Mouse (Mus musculus): ENCODE data around the gene Ptger1.

Gene Ptger1

DNA sequence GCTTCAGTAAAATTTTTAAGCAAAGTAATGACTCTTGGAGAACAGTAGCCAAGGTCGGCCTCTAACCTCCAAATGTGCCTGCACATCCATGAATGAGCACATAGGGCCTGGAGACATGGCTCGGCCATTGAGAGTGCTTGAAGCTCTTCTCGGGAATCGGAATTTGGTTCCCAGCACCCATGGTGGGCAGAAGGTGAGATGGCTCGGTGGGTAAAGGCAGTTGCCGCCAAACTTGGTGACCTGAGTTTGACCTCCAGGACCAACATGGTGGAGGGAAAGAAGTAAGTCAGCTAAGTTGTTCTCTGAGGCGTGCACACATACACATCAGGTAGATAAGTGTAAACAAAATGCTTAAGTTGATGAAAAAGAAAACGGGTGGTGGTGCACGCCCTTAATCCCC, 10.4 kb upstream of the Ptger1 start:
- DNase-seq (ENCODE audit: low read depth, low spot score) = no peak

DNA sequence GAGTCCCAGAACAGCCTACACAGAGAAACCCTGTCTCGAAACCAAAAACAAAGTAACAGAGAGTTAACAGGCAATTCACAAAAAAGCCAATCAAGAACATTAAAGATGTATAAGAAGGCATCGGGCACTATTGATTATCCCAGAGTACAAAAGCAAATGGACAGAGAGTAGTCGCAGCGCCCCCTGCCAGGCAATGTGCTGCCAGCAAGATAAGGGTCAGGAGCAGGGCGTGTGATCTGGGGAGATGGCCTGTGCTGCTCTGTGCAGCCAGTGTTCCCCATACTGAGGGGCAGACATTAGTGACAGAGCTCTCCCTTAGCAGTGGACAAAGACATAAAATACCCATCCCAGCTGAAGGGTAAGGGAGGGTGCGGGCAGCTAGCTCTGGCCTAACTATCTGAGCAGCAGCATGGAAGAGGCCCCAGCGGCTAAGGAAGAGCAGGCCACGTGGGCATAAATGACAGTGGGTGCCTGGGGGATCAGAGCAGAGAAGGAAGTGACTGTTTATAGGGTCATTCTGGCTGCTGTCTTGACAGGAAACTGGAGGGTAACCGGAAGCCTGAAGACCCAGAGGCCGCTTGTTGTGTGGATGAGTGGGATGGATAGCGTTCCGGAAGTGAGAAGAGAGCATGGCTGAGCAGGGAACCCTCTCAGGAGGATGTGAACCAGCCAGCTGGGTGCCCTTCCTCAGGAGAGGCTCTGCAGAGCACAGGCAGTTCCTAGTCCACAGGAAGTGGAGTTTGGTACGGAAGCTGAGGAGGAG, 9.8 kb upstream of the Ptger1 start:
- DNase-seq (ENCODE audit: low read depth, low spot score) = no peak

DNA sequence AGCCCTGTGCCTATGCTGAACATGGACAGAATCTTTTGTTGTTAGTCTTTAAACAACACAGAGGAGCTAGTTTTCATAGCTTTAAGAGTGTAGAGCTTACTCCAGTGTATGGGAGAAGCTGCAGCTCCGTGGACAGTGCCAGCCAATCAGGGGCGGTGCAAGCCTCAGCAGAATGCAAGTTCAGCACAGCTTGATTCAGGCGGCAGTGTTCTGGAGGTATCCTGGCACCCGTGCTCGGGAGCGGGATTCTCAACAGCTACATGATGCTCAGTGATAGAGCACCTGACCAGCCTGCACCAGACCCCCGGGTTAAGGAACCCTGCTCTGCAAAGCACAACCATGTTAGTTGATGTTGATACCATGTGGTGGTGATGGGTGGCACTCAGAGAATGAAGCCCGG, 5.9 kb upstream of the Ptger1 start:
- DNase-seq (ENCODE audit: low read depth, low spot score) = no peak

DNA sequence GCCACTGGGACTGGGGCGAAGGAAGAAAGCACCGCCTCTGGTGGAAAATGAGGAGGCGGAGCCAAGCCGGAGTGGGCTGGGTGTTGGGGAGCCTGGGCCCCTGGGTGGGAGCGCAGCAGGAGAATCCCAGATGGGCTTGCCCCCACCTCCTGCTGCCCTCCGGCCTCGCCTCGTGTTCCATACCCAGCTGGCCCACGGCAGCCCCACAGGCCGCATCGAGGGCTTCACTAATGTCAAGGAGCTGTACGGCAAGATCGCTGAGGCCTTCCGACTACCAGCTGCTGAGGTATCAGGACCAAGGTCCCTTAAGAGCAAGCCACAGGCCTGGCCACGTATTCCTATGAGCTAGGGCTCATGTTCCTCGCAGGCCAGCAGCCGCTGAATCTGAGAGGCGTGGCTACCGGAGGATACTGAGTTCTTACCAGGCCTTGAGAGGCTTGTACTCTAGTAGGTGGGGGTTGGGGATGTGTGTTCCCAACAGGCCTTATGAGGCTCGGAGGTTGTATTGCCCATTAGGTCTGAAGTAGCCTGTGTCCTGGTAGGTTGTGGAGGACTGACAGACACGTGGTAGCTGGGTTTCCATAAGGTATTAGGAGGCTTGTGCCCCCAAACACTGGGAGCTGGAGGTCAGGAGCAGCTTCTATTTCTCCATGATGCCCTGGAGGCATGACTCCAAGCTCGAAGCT, 5.3 kb upstream of the Ptger1 start:
- DNase-seq (ENCODE audit: low read depth, low spot score) = no peak

DNA sequence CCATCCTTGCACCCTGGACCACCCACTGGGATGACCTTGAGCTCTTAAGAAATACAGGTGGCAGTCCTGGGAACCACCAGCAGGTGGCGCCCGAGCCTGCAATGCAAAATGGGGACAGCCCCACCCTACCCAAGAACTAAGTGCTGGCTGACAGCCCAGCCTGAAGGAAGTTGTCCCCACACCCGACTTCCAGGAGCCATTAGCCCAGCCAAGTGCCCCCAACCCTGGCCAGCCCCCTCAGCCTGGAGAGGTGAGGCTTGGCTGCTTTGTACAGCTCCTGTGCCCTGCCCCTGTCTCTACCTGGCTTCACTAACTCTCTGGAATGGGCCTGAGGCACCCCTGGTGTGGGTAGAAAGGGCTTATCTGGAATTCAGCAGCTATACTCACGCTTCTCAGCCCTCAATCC, 4.1 kb upstream of the Ptger1 start:
- peak; percentile 87 for DNase-seq (ENCODE audit: low read depth, low spot score)

DNA sequence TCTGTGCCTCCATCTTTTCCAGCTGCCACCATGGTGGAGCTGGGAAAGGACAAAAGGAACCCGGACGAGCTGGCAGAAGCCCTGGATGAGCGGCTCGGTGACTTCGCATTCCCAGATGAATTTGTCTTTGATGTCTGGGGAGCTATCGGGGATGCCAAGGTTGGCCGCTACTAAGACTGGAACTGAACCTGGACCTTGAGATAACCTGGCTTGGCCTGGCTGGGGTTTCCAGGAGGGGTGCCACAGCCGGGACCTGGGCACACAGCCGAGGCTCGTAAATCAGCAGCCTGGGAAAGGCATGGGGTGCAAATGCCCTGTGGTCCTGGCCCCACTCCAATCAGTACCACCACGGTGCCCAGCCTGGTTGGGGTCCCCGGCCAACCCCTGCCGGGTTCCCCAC, 2.4 kb upstream of the Ptger1 start:
- DNase-seq (ENCODE audit: low read depth, low spot score) = no peak

DNA sequence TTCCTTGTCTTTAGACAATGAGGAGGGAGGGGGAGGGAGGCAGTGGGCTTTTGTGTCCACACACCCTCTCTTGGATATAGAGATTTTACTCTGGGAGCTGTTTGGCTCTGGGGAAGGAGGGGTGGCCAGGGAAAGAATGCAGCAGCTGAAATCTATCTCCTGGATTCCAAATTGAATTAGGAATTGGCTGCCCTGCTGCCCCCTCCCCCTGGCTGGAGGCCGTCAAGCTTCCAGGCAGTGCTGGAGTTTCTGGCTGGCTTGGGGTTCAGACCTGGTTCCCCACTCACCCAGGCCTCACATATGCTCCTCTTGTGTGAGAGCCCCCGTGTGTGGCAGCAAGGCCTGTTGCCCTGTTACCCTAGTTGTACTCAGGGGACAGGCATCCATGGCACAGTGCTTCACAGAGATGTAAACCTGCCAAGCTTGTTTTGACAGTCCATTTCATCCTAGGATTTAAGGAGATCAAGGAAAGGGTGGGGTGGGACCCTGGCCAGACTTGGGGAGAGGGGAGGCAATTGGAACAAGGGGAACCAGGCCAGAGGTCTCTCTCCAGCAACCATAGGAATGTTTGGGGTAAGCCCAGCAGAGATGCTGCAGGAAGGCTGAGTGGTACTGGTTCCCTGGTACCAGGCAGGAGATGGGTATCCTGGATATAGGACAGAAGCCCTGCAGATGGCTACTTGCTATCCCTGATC, 1.4 kb upstream of the Ptger1 start:
- no peak for DNase-seq (ENCODE audit: low read depth, low spot score)

DNA sequence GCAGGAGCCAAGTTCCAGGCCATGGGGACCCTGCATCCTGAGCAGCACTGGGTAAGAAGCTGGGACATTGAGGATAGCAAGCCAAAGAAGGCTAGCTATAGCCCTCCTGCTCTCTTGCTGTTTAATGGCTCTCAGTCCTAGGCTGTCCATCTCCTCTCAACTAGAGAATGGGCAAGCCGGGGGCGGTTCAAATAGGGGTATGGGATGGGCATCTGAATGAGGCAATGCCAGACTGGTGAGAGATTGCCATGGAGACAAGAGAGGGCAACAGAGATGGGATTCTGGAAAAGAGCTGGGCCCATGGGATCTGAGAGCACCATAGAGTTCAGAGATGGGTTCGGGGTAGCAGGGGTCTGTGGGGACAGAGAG, 372 bp downstream of the Ptger1 start:
- DNase-seq (ENCODE audit: low read depth, low spot score) = no peak

DNA sequence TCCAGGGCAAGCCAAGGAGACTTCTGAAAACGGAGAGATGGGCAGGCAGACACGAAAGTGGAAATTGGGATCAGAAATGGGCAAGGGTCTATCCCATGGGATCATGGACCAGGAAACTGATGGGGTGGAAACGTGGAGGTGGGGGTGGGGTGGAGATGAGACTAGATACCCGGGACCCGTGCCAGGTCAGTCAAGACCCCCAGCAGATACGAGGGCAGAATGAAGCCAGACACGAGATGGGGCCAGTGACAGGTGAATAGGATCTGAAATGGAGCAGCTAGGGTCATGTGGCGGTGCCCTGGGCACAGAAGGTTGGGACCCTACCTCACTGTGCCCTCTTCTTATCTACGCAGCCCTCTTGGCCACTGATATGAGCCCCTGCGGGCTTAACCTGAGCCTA, 1.0 kb downstream of the Ptger1 start:
- DNase-seq (ENCODE audit: low read depth, low spot score) = no peak

DNA sequence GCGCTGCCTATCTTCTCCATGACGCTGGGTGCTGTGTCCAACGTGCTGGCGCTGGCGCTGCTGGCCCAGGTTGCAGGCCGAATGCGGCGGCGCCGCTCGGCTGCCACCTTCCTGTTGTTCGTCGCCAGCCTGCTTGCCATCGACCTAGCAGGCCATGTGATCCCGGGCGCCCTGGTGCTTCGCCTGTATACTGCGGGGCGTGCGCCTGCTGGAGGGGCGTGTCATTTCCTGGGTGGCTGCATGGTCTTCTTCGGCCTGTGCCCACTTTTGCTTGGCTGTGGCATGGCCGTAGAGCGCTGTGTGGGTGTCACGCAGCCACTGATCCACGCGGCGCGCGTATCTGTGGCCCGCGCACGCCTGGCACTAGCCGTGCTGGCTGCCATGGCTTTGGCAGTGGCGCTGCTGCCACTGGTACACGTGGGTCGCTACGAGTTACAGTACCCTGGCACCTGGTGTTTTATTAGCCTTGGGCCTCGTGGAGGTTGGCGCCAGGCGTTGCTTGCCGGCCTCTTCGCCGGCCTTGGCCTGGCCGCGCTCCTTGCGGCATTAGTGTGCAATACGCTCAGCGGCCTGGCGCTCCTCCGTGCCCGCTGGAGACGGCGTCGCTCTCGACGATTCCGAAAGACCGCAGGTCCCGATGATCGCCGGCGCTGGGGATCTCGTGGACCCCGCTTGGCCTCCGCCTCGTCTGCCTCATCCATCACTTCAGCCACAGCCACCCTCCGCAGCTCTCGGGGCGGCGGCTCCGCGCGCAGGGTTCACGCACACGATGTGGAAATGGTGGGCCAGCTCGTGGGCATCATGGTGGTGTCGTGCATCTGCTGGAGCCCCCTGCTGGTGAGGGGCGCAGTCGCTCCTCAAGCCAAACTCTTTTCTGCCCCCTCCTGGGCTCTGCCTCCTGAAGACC, 1.8 kb downstream of the Ptger1 start:
- DNase-seq (ENCODE audit: low read depth, low spot score) = peak; percentile 88

DNA sequence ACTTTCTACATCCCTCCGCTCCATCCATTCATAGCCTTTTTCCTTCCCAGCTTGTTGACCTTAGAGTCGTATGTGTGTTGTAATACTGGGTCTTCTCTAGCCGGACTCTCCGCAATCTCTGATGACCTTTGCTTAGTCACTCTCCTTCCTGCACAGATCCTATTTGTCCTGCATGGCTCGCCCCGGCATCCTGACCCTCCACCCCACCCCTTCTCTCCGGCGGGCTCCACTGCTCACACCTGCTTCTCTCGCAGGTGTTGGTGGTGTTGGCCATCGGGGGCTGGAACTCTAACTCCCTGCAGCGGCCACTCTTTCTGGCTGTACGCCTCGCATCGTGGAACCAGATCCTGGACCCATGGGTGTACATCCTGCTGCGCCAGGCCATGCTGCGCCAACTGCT, 2.5 kb downstream of the Ptger1 start:
- DNase-seq (ENCODE audit: low read depth, low spot score) = no peak

DNA sequence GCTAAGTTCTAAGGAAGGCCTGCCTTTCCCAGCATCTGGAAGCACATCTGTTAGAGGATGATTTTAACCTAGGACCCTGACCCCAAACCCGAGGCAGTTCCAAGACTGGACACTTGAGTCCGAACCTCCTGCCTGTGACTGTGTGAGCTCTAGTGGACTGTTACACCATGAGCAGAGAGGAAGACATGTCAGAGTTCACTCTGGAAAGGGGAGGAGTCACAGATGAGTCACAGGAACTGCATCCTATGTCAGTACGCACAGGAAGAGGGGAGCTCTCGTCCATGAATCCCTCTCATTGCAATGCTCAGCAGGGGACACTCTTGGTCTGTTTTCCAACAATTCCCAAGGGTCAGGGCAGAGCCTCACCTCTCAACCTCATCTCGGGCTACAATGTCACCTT, 6.5 kb downstream of the Ptger1 start:
- no peak for DNase-seq (ENCODE audit: low read depth, low spot score)

DNA sequence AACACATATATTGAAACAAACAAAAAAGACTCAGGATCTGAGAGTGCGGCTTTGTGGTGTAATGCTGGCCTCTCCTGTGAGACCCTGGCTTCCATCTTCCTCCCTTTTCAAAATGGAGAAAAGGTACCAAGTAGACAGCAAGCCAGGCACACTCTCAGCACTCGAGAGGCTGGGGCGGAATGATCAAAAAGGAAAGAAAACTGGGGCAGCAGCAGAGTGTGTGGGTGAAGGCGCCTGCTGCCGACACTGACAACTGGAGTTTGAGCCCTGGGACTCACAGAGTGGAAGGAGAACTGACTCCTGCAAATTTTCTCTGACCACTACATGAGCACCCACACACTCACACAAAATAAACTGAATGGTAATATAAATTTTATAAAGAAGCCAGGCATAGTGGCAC, 8.0 kb downstream of the Ptger1 start:
- no peak for DNase-seq (ENCODE audit: low read depth, low spot score)

DNA sequence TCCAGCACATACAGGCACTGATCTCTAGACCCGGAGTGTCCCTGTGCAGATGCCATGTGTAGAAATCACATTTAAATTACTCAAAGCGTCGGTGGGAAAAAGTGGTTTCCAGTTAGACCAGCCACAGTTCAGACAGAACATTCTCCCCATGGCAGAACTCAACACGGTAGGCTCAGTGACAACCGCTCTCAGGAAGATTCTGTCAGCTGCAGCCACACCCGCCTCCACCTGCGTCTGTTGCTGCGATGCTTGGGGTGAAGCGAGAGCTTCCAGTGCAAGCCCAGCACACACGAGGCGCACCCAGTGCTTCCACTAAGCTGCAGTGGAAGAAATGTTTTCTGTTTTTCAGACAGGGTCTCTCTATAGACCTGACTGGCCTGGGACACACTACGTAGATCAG, 13.4 kb downstream of the Ptger1 start:
- DNase-seq (ENCODE audit: low read depth, low spot score) = no peak

DNA sequence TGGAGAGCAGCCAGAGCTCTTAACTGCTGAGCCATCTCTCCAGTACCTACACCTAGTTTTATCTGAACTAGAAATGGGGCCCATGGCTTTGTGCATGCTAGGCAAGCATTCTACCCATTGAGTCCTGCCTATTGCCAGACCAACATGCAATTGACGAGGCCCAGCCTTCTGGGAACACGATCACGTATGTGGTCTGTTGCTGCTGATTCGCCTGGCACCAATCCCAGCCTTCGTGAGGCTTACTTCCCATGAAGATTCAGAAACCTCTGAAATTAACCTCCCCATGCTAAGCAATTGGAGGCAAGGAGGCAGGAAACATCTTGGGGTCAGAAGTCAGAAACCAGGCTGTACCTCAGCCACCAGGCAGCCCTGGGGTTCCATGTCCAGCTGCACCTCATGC, 14.1 kb downstream of the Ptger1 start:
- DNase-seq (ENCODE audit: low read depth, low spot score) = no peak

DNA sequence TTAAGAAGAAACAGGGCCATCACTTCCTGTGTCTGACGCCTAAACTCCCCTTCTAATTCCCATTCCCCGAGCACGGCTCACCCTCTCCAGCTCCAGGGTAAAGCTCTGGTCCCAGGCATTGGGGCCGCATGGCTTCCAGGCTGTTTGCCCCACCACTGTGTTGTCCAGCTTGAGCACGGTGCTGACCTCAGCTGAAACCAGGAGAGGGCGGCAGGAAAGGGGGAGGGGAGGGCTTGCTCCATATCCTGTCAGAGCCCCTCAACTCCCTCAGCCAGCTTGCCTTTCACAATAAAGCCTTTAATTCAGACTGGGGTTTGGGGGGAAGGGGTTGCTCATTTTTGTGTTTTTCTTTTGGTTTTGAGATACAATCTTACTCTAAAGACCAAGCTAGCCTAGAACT, 14.6 kb downstream of the Ptger1 start:
- no peak for DNase-seq (ENCODE audit: low read depth, low spot score)

DNA sequence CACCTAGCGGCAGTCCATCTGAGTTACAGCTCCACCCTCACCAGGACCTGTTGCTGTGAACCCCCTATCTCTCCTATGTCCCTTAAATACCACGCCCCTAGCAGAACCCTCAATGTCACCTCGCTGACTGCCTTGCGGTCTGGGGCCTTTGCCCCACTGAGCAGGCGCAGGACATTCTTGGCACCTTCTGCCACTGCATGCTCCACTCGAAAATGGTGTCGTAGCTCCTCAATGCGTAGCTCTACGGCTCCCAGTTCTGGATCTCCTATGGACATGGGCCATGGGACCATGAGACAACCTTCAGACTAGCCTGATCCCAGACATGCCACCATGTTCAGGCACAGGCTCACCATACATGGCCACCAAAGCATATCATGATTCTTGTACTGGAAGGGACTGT, 18.0 kb downstream of the Ptger1 start:
- DNase-seq (ENCODE audit: low read depth, low spot score) = no peak

DNA sequence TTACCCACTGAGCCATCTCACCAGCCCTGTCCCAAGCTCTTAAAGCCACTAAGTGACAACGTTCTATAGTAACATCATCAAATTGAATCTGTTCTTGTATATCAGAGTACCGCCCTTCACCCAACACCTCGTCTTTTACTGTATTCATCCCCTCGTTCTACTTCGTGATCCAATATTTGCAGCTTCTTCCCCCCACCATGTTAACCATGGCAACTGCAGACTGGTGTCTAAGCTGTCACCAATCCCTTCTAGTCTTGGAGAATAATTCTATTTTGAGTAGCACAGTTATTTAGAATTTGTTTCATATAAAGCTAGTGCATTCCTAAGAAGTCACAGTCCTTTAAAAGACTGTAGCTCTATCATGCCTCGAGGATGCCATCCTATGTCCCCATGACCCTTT, 22.8 kb downstream of the Ptger1 start:
- no peak for DNase-seq (ENCODE audit: low read depth, low spot score)

DNA sequence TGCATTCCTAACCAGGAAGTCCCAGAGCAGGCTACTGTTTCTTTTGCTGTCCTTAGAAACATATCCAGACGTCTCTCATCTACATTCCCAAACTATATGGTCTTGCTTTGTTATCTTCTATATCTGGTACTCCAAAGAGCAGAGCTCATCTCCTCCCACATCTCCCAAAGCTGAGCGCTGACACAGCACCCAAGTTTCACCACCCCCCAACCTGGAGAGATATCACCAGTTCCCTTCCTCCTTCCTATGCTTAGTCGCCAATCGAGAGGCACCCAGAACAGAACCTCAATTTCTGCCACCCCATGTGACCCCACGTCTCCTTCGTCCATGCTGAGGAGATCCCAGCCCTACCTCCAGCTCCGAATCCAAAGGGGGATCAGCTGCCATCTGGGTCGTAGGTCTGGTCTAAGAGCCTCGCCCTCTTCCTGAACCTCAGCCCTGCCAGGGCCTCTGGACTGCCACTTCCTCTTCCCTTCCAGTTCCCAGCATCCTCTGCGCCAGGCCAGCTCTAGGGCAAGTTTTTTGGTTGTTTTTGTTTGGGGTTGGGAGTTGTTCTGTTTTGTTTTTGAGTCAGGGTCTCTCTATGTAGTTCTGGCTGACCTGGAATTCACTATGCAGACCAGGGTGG, 27.2 kb downstream of the Ptger1 start:
- no peak for DNase-seq (ENCODE audit: low read depth, low spot score)

DNA sequence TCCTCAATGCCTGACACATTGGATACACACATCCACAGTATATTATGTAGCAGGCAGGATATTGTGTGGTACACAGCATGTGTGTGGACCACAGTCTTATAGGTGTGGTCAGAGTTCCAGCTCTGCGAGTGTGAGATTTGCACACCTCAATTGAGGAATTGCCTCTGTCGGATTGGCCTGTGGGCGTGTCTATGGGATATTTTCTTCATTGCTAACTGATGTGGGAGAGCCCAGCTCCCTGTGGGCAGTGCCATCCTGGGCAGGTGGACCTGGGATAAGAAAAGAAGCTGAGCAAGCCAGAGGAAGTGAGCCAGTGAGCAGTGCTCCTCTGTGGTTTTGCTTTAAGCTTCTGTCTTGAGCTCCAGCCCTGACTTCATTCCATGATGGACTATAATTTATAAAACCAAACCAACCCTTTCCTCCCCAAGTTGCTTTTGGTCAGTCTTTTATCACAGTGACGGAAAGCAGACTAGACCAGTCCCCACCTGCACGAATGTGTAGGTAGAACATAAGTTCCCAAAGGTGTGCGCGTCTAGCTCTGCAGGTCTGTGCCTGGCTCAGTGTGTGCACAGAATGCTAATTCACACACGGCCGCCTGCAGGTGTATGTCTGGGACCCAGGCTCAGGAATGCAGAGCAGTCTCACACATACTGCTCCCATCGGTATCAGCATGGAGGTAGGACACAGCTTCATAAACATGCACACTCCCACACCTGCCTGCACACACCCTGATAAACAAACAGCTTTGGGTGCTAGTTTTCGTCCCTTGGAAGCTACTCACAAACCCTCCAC, 28.1 kb downstream of the Ptger1 start:
- DNase-seq (ENCODE audit: low read depth, low spot score) = no peak
